Mouse (Mus musculus): ENCODE results near the gene Ubac2.

GRCm38 (mm10) chr14:121994846-121995556 lies 116.6 kb downstream of the Ubac2 start:
- TF ChIP-seq EP300 (IDR thresholded peaks at IDR 0.05), result no peak
- no peak for TF ChIP-seq CTCF (IDR thresholded peaks at IDR 0.05)

Measured in lung, postnatal 0 days (tissue).